12 mouse cellular contexts compared by ENCODE assay signal in the genomic region with DNA sequence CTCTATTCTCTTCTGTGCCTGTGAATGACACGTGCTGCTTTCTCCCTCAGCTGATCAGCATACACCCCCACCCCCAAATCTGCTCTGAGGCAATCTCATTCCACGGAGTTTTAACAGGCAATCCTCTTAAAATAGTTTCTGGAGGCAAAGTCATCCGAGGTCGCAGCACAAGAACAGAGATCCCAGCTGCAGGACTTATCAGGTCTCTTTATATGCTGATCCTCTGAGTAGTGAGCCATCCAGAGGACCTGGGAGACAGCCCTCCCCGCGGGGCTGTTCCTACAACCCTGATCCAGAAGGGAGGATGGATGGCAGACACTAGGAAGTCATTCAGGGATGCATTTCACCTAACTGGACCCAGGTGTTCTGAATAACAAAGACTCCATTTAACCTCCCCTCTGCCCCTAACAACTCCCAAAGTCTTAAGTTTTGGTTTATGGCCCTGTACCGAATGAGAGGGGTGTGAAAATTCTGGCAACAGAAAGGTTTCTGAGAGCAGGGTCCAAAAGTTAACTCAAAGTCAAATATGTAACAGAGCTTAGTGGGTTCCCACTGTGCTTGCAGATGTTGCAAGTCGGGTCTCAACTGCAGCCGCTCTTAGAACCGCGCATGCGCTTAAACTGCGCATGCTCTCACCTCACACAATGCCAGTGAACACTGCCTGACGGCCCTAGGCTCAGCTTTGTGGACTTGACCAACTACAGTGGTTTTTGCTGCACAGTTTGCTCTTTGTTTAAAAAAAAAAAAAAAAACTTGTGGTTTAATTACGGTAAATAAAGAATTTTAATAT. TPM values are rescaled to one million over a fixed set of nuclear protein-coding genes. Genes with fewer than 3 reads are reported as not detected.
DNase-seq lines count a peak whose midpoint lies in the region; ATAC-seq and TF ChIP-seq lines count a peak whose summit lies in the region.
"Had no signal": no experiment of that assay in that cellular context is flagged by ENCODE, and none has a peak within 500 bp of the region (broad histone marks: within the 10 kb centered on the region; RNA-seq: fewer than 3 reads in every experiment).

No protein-coding gene starts in this region.

- H3K4me2 ChIP-seq in heart, embryonic 12.5 days, result peak overlapping the region; percentile 37
- peak overlapping the region; percentile 31 for H3K4me2 ChIP-seq in limb, embryonic 13.5 days (replicated peaks)
- H3K4me2 ChIP-seq: forebrain, embryonic 12.5 days; neural tube, embryonic 12.5 days; stomach, embryonic 15.5 days had no signal

- no peak overlapping the region for H3K9ac ChIP-seq in heart, embryonic 12.5 days
- no peak overlapping the region for H3K9ac ChIP-seq in limb, embryonic 13.5 days
- H3K9ac ChIP-seq: forebrain, embryonic 12.5 days; neural tube, embryonic 12.5 days; stomach, embryonic 15.5 days had no signal

- H3K27ac ChIP-seq in heart, embryonic 12.5 days (ENCODE audit: poor library complexity, severe bottlenecking), result no peak overlapping the region
- peak overlapping the region; percentile 69; the same call in 1 of the 2 replicates for H3K27ac ChIP-seq in limb, embryonic 13.5 days
- H3K27ac ChIP-seq: forebrain, embryonic 12.5 days; macrophage; neural tube, embryonic 12.5 days; stomach, embryonic 15.5 days had no signal

- H3K9me3 ChIP-seq in heart, embryonic 12.5 days (replicated peaks), result peaks cover 5% of the 10 kb centered on the region
- 0 out of 2 replicates have a peak, but pooled peaks cover 3% of the 10 kb centered on the region for H3K9me3 ChIP-seq in limb, embryonic 13.5 days
- H3K9me3 ChIP-seq: forebrain, embryonic 12.5 days; stomach, embryonic 15.5 days had no signal

- peaks cover 21% of the 10 kb centered on the region for H3K27me3 ChIP-seq in heart, embryonic 12.5 days (replicated peaks)
- H3K27me3 ChIP-seq in limb, embryonic 13.5 days, result peaks cover 16% of the 10 kb centered on the region

- TF ChIP-seq CTCF in brain, embryonic 14.5 days (IDR thresholded peaks at IDR 0.05; ENCODE audit: borderline replicate concordance, extremely low read depth, insufficient read depth, insufficient read length), result no peak

- DNase-seq in lung, postnatal 10 days, result peak; percentile 38
- DNase-seq in lung, adult 18-20 months, result no peak
- peak; percentile 73 for DNase-seq in brain, embryonic 14.5 days (ENCODE audit: low read depth)
- DNase-seq in cerebellum, postnatal 10 days, result no peak
- DNase-seq: right cerebral cortex, postnatal 4 days had no signal

- WGBS in heart, embryonic 12.5 days, result 39% methylated on average over 15 of the region's 15 CpGs
- 28% methylated on average over 15 of the region's 15 CpGs for WGBS in limb, embryonic 13.5 days

- peaks cover 27% of the 10 kb centered on the region for H3K4me1 ChIP-seq in heart, embryonic 12.5 days (replicated peaks)
- H3K4me1 ChIP-seq in limb, embryonic 13.5 days, result peaks cover 43% of the 10 kb centered on the region

- H3K4me3 ChIP-seq in heart, embryonic 12.5 days, result no peak overlapping the region
- no peak overlapping the region for H3K4me3 ChIP-seq in limb, embryonic 13.5 days
- H3K4me3 ChIP-seq: forebrain, embryonic 12.5 days; neural tube, embryonic 12.5 days; stomach, embryonic 15.5 days had no signal

- ATAC-seq in heart, embryonic 12.5 days (ENCODE audit: insufficient number of reproducible peaks, low FRiP score), result no peak
- ATAC-seq in limb, embryonic 13.5 days (ENCODE audit: low FRiP score, low read depth), result peak; percentile 46; the same call in 1 of the 2 replicates
- no peak for ATAC-seq in megakaryocyte, adult 5-6 weeks (ENCODE audit: poor library complexity, severe bottlenecking)

- no peaks in the 10 kb centered on the region for H3K36me3 ChIP-seq in heart, embryonic 12.5 days
- no peaks in the 10 kb centered on the region for H3K36me3 ChIP-seq in limb, embryonic 13.5 days
- H3K36me3 ChIP-seq: forebrain, embryonic 12.5 days; neural tube, embryonic 12.5 days; stomach, embryonic 15.5 days had no signal

- no peak for TF ChIP-seq POLR2A in brain, embryonic 14.5 days (IDR thresholded peaks at IDR 0.05; ENCODE audit: borderline replicate concordance, extremely low read depth, insufficient read depth, insufficient read length, poor library complexity, severe bottlenecking)

RNA-seq across cellular contexts. Expression of gene Fam222a, which starts 26.0 kb away (rescaled TPM):
- polyA plus RNA-seq in brain, embryonic 14.5 days (2012; rRNA removed), result 13.6 and 16.6 TPM in 2 replicates
- polyA plus RNA-seq in heart, embryonic 12.5 days (2016; fragmentation: Nextera tagmentation; extraction: Ambion mirVana), result 0.63 and 1.1 TPM in 2 replicates
- polyA plus RNA-seq in limb, embryonic 13.5 days (2015; fragmentation: Nextera tagmentation; extraction: Ambion mirVana), result 0.69 and 0.72 TPM in 2 replicates
- 0.16 and 0.22 TPM in 2 replicates for total RNA-seq in megakaryocyte, adult 5-6 weeks (2015)
- total RNA-seq in megakaryocyte, adult 5-6 weeks (2017), result 0.11 and 0.69 TPM in 2 replicates

Comparison
In these comparisons a context has a peak if more than half of its experiments do, and no peak if none do; other contexts are left out.
1. DNase-seq: peak in lung, postnatal 10 days (single experiment) and brain, embryonic 14.5 days (single experiment); none in lung, adult 18-20 months (0 of 2) and cerebellum, postnatal 10 days (0 of 2).